Mouse (Mus musculus): ENCODE data around the gene Krtap13-1. TPM values are rescaled to one million over a fixed set of nuclear protein-coding genes. Genes with fewer than 3 reads are reported as not detected.
"Not testable (repeated sequence)": the region's sequence is repeated elsewhere in the genome, so short reads cannot be mapped to it uniquely, and the experiment has no call there.

The Krtap13-1 gene
- not detected for total RNA-seq (2021)

GRCm38 (mm10) chr16:88728812-88729275, at the start of gene Krtap13-1:
Krtap13-1 (plus strand) TSS chr16:88728862.
- peak; percentile 8 to 37 for DNase-seq

DNA sequence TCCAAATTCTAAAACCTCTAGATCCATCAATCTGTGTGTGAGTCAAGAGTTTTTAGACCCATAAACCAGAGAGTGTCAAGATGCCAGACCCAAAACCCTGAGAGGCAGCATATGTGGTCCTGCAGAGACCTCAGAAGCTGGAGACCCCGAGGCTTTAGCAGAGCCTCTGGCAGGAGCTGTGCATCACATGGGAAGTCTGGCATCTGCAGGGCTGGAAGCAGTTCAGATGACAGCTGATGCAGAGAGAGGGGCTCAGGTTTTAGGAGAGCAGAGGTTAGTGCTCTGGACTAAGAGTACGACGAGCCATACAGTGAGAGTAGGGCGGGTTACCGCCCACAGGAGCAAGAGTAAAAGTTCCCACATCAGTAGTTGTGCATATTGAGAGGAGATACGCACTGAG, 49.6 kb upstream of the Krtap13-1 start:
- DNase-seq, result no peak

DNA sequence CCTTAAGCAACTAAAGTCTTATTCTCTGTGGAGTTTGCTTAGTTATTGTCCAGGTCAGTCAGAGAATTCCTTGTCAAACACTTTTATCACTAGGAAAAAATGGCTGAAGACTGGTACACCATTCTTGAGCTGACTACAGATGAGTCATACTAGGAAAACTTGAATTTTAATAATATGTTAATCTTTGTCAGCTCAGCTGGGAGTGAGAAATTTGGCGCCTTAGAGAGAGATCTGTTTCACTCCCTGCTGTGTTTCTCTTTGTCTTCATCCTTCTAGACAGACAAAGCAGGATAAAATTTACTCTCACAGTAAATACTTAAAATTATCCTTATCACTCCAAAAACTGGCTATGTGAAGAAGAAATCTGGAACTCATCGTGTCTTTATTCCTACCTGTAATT, 47.4 kb upstream of the Krtap13-1 start:
- no peak for DNase-seq

DNA sequence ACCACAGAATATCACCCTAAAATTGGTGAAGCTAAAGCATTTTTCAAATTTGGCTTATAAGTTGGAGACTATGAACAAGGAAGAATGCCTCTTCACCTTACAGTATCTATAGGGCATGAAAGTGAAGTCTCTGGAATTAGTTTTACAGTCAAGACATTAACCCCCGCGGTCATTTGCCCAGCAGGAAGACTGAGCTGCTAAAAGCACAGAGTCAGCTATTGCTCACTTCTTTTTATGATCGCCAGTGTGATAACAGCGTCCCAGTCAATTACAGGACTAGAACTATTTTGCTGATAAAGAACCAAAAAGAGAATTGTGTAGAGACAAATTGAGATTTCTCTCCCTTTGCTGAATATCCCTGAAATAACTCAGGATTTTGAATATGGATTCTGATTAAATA, 32.4 kb upstream of the Krtap13-1 start:
- DNase-seq, result no peak

GRCm38 (mm10) chr16:88701072-88701864, 27.4 kb upstream of the Krtap13-1 start:
- no peak for DNase-seq

- DNase-seq, result no peak
These were observed 21.1 kb upstream of the Krtap13-1 start, which contains the start of gene 2310061N02Rik for GRCm38 (mm10) chr16:88707496-88708012. 2310061N02Rik (minus strand) TSS chr16:88707962.

DNA sequence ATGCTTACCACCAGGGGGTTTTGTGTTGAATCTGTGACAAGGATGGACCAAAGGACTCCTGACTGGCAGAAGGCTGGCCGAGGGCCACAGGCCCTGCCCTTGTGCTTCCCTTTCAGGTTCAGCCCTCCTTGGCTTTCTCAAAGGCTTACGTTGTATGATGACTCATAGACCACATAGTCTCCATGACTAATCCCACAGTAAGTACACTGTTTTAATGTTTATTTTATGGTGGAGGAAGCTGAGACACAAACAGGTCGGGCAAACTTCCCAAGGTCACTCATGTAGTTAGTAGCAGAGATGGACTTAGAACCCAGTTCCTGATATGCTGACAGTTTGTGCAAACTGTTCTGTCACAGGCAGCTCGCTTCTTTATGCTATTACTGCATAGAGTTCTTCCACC, 17.9 kb upstream of the Krtap13-1 start:
- DNase-seq, result no peak

DNA sequence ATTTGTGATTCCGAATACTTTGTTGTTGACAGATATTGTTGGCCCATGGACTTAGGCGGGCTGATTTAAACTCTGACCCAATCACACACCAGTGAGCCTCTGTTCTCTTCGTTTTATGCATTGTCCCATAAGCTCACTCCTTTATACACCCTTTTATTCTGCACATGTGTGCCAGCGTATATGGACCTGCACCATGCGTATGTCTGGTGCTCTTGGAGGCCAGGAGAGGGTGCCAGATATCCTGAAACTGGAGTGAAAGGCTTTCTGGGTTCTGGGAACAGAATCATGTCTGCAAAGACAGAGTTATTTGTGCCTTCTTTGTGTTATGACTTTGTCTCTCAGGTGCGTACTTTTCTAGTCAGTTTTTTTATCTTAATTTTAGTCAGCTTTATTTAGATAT, 17.4 kb upstream of the Krtap13-1 start:
- DNase-seq, result no peak

DNA sequence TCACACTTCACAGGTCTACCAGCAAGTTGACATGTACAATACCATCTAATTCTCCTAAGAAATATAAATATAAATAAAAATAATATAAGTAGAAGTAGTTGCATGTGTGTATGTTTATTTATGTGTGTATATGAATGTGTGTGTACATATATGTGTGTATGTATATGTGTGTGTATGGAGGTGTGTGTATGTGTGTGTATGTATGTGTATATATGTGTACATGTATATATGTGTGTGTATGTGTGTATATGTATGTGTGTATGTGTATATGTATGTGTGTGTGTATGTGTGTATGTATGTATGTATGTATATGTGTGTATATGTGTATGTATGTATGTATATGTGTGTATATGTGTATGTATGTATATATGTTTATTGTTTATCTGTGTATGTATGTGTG, 12.1 kb upstream of the Krtap13-1 start:
- DNase-seq, result no peak

- no peak for DNase-seq
These were observed 8.6 kb upstream of the Krtap13-1 start for GRCm38 (mm10) chr16:88720031-88720430.

DNA sequence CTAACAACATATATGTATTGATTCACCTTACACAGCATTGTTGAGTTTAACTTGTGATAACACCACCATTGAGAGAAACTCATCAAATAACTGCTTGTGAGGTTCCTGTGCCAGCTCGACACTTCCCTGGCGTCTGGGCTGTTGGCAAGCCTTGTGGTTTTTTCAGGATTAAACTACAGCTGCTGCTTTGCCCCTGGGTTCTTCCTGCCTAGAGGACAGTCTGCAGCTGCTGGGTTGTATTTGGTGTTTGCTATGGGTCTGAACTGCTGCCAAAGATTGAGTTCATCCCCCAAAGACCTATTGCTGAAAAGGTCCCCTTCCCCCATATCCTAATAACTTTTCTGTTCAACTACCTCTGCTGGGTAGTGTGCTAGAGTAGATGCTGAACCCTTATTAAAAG, 6.7 kb downstream of the Krtap13-1 start:
- DNase-seq, result no peak

DNA sequence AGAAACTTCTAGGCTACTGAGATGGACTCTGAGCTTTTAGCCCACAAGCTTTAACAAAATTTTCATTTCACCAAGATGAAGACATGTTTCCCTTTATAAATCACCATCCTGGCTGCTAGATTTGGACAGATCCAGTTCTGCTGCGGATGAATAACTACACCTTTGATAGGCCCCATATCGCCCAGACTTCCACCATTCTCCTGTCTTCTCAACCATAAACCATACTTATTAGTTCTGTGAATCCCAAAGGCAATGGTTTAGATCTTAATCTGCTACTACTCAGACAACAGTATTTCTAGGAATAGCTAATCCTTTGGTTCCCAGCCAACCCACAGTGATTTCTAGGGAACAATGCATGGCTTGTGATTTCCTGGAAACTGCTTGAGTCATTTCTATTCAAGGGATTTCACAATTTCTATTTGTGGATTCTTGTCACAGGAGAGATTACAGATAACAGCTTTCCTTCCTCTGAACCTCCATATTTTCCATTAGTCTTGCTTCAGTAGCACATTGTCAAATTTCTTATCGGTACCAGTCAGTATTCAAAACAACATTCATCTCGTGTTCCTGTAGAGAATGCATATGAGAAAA, 16.2 kb downstream of the Krtap13-1 start:
- no peak for DNase-seq

DNA sequence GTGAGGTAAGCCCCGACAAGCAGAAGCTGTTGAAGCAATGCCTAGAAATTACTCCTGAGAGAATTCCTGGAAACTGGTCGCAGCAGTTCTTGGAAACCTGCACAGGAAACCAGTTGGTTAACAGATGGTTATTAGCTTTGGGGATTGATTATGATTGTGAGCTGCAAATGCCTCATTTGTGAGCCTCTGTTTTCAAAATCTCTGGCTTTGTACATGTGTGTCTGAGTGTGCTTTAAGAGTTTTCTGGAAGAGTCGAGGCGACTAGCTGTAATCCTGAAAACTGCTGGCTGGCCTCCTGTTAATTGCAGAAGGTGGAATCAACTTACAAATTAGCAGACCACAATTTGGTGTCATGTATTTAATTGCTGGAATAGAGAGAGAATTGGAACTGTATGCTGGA, 19.3 kb downstream of the Krtap13-1 start:
- DNase-seq, result peak; percentile 5 to 7

DNA sequence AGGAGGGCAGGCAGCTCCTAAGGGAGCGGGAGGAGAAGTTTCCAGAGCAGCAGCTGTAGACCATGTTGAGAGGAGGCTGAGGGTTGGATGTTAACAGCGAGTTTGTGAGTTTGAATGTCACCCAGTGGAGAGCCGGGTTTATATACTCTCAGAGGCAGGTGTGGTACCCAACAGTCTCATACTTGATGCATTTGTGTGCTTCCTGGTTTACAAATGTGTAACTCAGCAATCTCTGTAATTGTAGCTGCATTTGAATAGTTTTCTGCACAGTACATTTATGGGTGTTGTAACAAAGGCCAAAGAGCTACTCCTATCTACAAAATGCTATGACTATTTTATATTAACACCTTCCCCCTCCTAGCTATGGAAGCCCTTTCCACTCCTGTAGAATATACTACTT, 22.9 kb downstream of the Krtap13-1 start, which contains the start of gene Krtap13:
Gene Krtap13, minus strand, starts transcription at position 101 of the 400 bp plus-strand sequence.
- DNase-seq, result not testable (repeated sequence)

- not testable (repeated sequence) for DNase-seq
These were observed 29.9 kb downstream of the Krtap13-1 start, which contains the start of gene 2310034C09Rik for GRCm38 (mm10) chr16:88758547-88758946. 2310034C09Rik (plus strand) TSS chr16:88758847.

- DNase-seq, result no peak
These were observed 45.4 kb downstream of the Krtap13-1 start, which contains the start of gene 2310057N15Rik for GRCm38 (mm10) chr16:88774106-88774505. 2310057N15Rik (minus strand) TSS chr16:88774206.

- no peak for DNase-seq
These were observed 48.9 kb downstream of the Krtap13-1 start, which contains the start of gene Gm5965 for GRCm38 (mm10) chr16:88777596-88777995. Gm5965 (plus strand) TSS chr16:88777896.

Other genes starting within 250 kb of the Krtap13-1 start
- gene Cldn17, start 221.9 kb upstream of the Krtap13-1 start, total RNA-seq (2021), result not detected
- not detected for gene Cldn8, start 165.7 kb upstream of the Krtap13-1 start, total RNA-seq (2021)
- gene Krtap24-1, start 116.6 kb upstream of the Krtap13-1 start, total RNA-seq (2021), result not detected
- gene 2310079G19Rik, start 101.2 kb upstream of the Krtap13-1 start, total RNA-seq (2021), result not detected
- not detected for gene Krtap26-1, start 81.1 kb upstream of the Krtap13-1 start, total RNA-seq (2021)
- not detected for gene Krtap27-1, start 57.2 kb upstream of the Krtap13-1 start, total RNA-seq (2021)
- not detected for gene 2310061N02Rik, start 20.9 kb upstream of the Krtap13-1 start, total RNA-seq (2021)
- gene Krtap13, start 22.8 kb downstream of the Krtap13-1 start, total RNA-seq (2021), result not detected
- not detected for gene 2310034C09Rik, start 30.0 kb downstream of the Krtap13-1 start, total RNA-seq (2021)
- not detected for gene 2310057N15Rik, start 45.3 kb downstream of the Krtap13-1 start, total RNA-seq (2021)
- gene Gm5965, start 49.0 kb downstream of the Krtap13-1 start, total RNA-seq (2021), result not detected
- not detected for gene Gm20741, start 83.4 kb downstream of the Krtap13-1 start, total RNA-seq (2021)
- not detected for gene Krtap15, start 91.4 kb downstream of the Krtap13-1 start, total RNA-seq (2021)
- gene Krtap14, start 97.3 kb downstream of the Krtap13-1 start, total RNA-seq (2021), result not detected
- not detected for gene Krtap19-1, start 140.5 kb downstream of the Krtap13-1 start, total RNA-seq (2021)
- gene Krtap19-2, start 145.4 kb downstream of the Krtap13-1 start, total RNA-seq (2021), result not detected
- not detected for gene Krtap19-3, start 149.2 kb downstream of the Krtap13-1 start, total RNA-seq (2021)
- gene Krtap19-4, start 156.2 kb downstream of the Krtap13-1 start, total RNA-seq (2021), result not detected
- gene Krtap19-5, start 167.6 kb downstream of the Krtap13-1 start, total RNA-seq (2021), result not detected
- not detected for gene Krtap19-9b, start 203.4 kb downstream of the Krtap13-1 start, total RNA-seq (2021)
- not detected for gene Krtap16-3, start 234.0 kb downstream of the Krtap13-1 start, total RNA-seq (2021)